Mouse (Mus musculus): Measurements from ENCODE around the gene Ssh2.

DNA sequence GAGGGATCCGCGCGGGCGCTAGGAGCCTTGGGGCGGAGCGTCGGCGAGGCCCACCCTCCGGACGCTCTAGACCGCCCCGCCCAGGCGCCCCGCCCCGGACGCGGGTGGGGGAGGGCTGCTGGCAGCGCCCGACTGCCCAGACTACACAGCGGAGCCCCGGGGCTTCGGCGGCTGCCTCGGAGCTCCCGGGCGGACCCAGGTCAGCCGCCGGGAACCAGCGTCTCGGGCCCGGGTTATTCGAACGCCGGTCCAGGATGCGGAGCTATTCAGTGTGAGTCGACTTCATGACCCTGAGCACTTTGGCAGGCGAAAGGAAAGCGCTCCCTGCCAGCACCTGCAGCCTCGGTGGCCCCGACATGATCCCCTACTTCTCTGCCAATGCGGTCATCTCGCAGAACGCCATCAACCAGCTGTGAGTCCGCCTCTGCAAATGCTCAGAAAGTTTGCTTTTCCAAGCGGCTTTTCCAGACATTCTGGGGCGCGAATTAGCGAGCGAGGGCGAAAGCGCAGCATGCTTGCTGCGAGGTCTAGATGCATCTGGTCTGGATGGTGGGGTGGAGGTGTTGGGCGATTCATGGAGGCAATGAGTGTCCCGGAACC is 132.2 kb downstream of the Ssh2 start:
- TF ChIP-seq CTCF (IDR thresholded peaks at IDR 0.05; ENCODE audit: low read depth) (no peak), EP300 (optimal IDR thresholded peaks at IDR 0.05) (no peak)
